Mouse (Mus musculus) activated CD4-positive, CD25-positive, alpha-beta regulatory T cell, adult 4 months (primary cell): ENCODE results near the gene Ndrg2. TPM values are rescaled to one million over a fixed set of nuclear protein-coding genes. Genes with fewer than 3 reads are reported as not detected.

Source experiments
- ATAC-seq: one replicate; pipeline ENCODE4 v1.8.0; 2017
- polyA plus RNA-seq, 2 experiments: library from polyadenylated mRNA; unstranded; fragments of 100-300 nt; shearing (Covaris generic); gene quantifications; one replicate each; pipeline ENCODE4 v1.2.1; 2017

The Ndrg2 gene
- polyA plus RNA-seq, 2 experiments from 2014 or later, result 16.2 to 18.5 TPM

DNA sequence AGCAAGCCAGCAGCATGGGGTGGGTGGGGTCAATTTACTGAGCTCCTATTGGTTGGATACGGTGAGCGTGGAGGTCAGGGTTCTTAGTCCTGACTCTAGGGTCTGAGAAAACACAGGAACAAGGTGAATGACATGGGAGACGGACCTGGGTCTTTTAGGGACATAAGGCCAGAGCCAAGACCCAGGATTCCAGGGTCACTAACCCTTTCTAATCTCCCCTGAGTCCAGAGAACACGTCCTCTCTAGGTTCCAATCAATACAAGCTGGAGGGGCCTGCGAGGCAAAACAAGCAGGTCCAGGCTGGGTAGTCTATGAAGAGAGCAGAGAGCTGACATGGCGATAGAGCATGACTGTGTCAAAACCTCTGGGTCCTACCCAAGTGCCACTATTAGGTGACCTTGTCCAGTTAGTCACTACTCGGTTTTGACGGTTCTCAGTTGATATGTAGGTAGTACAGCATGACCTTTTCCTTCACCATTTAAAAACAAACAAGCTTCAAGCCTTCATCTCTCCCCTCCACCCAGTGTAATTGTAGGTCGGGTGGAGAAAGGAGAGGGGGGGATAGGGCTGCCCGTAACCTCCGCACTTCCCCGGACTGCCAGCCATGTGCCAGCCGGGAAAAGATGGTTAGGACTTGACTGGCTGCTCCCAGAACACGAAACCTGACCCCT, 1.4 kb downstream of the Ndrg2 start:
- ATAC-seq, result no peak

DNA sequence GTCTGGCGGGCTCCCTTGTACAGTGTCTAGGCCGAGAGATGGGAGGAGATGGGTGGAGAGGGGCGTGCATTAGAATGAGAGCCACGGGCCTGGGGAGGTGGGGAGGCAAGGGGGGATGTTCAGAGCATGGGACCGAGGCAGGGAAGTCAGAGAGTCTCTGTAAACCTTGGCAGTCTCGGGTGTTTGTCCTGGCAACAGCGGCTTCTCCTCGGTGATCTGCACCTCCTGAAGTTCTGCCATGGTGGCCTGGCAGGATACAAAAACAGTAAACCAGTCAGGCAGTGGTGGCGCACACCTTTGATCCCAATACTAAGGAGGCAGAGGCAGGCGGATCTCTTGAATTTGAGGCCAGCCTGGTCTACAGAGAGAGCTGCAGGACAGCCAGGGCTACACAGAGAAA, 2.7 kb downstream of the Ndrg2 start:
- no peak for ATAC-seq

- ATAC-seq, result no peak
Observed at GRCm38 (mm10) chr14:51906102-51906501, 7.9 kb downstream of the Ndrg2 start.

- ATAC-seq, result peak; percentile 45
Observed at GRCm38 (mm10) chr14:51904706-51905105, 9.3 kb downstream of the Ndrg2 start.

GRCm38 (mm10) chr14:51903782-51904181, 10.2 kb downstream of the Ndrg2 start:
- no peak for ATAC-seq

DNA sequence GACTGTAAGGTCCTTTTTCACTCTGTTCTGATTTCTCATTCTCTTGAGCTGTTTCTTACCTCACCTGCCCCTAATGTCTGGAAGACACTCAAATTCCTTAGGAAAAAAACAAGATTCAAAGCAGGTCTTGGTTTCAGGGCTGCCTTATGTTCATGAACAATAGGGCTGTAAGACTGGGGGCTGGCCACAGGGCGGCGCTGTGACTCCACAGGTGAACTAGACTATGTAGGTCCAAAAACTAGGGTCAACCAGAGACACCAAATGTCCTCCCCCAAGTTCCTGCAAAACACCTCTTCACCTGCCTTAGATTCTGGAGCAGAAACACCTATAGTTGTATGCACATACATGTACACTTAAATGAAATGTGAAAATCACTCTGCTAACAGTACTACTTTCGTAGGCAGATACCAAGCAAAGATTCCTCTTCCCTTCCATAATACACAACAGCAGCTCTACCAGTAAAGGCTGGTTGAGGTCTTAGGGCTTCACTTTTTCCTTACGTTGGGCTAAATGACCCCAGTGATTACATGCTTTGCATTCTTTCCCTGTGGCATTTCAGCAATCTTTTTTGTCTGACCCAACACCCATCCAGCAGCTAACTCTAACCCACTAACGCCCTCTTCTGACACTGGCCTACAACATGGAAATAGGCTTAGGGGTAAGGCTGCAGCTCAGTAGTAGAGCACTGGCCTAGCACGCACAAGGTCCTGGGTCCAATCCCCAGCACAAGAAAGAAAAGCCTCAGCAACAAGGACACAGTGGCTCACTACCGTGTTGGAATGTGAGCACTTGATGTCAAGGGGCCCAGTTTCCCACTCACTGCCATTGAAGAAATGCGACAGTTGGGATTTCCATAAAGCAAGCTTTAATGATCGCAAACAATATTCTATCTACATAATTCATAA, 10.9 kb downstream of the Ndrg2 start:
- peak; percentile 83 for ATAC-seq

DNA sequence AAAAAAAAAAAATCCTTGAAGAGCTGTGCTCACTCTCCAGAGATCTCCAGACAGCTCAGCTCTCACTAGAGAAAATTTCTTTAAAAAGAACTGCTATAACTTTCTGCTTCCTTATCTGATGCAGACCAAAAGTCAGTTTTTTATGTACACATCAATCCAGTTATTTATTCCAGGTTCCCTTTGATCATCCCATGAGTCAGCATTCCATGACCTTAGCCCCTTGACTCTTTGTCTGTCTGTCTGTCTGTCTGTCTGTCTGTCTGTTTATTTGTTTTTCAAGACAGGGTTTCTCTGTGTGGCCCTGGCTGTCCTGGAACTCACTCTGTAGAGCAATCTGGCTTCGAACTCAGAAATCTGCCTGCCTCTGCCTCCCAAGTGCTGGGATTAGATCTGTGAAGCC, 14.6 kb downstream of the Ndrg2 start:
- ATAC-seq, result no peak

GRCm38 (mm10) chr14:51896539-51897170, 17.3 kb downstream of the Ndrg2 start:
- no peak for ATAC-seq

DNA sequence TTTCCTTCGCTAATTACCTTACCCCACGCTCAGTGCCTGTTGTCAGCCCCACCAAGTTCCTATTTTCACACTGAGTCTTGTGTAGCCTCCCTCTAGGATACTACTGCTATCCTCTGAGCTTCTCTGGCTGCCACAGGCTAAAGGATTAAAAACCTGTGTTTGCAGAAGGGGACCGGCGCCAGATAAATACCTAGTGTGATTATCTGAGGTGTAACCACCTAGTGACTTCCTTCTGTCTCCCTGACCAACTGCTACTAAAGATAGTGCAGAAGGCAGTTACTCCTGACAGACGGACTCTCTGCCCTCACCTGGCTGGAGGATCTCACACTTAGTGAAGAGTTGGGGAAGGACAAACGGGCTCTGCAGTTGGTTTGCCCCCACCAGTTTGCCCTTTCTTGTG, 17.9 kb downstream of the Ndrg2 start:
- no peak for ATAC-seq

GRCm38 (mm10) chr14:51895071-51895470, 18.9 kb downstream of the Ndrg2 start:
- ATAC-seq, result no peak

GRCm38 (mm10) chr14:51893809-51894208, 20.1 kb downstream of the Ndrg2 start:
- no peak for ATAC-seq

DNA sequence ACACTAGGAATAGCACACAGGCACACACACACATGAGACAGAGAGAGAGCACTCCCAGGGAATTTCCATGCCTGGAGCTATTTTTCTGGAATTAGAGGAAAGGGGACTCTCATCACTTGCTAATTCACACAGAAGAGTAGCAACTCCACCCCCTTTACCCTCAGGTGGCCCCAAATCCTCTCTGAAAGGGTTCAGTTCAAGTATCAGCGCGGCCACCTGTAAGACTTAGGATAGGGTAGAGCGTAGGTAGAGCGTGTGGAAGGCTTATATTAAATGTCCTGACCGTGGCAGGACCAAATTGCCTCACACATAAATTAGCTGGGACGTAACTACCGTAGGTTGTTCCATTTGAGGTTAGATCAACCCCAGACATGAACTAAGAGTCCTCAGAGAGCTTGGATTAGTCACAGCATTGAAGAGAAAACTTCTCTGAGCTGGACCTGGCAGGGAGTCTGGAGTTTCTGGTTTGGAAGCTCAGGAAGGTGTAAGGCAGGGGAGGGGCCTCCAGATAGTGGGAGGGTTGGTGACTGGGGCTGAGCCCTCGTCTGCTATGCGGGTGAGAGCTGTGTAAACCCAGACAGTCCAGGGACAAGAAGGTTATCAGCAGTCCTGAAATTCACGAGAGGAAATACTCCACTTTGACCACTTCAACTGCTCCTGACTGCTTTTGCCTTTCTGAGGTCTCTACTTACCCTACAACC, 20.7 kb downstream of the Ndrg2 start:
- ATAC-seq, result no peak

GRCm38 (mm10) chr14:51892191-51892939, 21.6 kb downstream of the Ndrg2 start, which contains the start of gene Slc39a2:
TSS of gene Slc39a2 (plus strand) at chr14:51892889.
- ATAC-seq, result peak; percentile 66

DNA sequence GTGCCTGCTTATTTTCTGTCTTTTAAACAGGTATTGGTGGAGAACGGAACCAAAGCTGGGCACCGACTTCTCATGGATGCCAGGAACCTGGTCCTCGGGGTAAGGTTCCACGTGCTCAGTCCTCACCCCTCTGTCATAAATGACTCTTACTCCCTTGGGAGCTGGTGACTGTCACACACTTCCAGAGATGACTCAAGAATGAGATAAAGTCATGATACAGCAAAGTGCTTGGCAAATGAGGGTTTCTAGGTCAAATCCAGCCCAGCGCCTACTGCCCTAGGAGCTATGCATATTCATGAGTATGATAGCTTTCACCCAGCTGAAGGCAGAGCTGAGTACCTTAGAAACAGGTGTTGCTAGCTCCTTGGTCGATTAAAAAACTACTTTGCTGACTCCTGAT, 24.1 kb downstream of the Ndrg2 start:
- ATAC-seq, result no peak

DNA sequence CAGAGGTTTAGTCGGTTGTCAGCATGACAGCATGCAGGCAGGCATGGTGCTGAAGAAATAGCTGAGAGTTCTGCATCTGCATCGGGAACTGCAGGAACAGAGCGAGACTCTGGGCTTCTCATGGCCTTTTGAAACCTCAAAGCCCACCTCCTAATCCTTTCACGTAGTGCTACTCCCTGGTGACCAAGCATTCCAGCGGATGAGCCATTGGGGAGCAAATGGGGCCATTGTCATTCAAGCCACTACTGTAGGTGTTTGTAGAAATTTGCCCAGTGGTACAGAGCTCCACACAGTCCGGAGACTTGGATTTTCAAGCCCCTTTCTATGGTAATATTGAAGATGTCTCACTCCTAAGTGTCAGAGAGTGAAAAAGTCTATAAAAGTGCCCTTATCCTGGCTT, 27.9 kb downstream of the Ndrg2 start:
- ATAC-seq, result no peak

- peak; percentile 94 for ATAC-seq
Observed at GRCm38 (mm10) chr14:51884598-51885331, 29.2 kb downstream of the Ndrg2 start, which contains the start of gene Mettl17. TSS of gene Mettl17 (plus strand) at chr14:51884842.

GRCm38 (mm10) chr14:51884031-51884544, 29.9 kb downstream of the Ndrg2 start:
- no peak for ATAC-seq

GRCm38 (mm10) chr14:51883527-51884030, 30.4 kb downstream of the Ndrg2 start:
- ATAC-seq, result peak; percentile 62

GRCm38 (mm10) chr14:51877517-51877916, 36.4 kb downstream of the Ndrg2 start:
- no peak for ATAC-seq

GRCm38 (mm10) chr14:51871741-51872140, 42.2 kb downstream of the Ndrg2 start:
- ATAC-seq, result no peak

- peak; percentile 10 for ATAC-seq
Observed at GRCm38 (mm10) chr14:51870756-51871155, 43.2 kb downstream of the Ndrg2 start.
